Mouse (Mus musculus) c-Kit-negative CD71-positive TER-119-positive erythroid progenitor cells, embryonic 14.5 days (primary cell): Measurements from ENCODE around the gene Slc4a3.

ENCODE experiments used
- DNase-seq: peaks from one replicate; pipeline ENCODE4 v3.0.0-alpha.2; 2013; ENCODE audit warnings: low read depth, low spot score

Gene Slc4a3

GRCm38 (mm10) chr1:75595930-75596329, 49.9 kb downstream of the Slc4a3 start:
- no peak for DNase-seq

GRCm38 (mm10) chr1:75596906-75597305, 50.8 kb downstream of the Slc4a3 start:
- no peak for DNase-seq

GRCm38 (mm10) chr1:75597622-75598021, 51.6 kb downstream of the Slc4a3 start:
- peak; percentile 17 for DNase-seq

- no peak for DNase-seq
These were observed 55.7 kb downstream of the Slc4a3 start for GRCm38 (mm10) chr1:75601738-75602137.

GRCm38 (mm10) chr1:75603584-75603983, 57.5 kb downstream of the Slc4a3 start:
- no peak for DNase-seq

GRCm38 (mm10) chr1:75608225-75608624, 62.2 kb downstream of the Slc4a3 start:
- no peak for DNase-seq

GRCm38 (mm10) chr1:75608625-75609263, 62.7 kb downstream of the Slc4a3 start:
- no peak for DNase-seq

GRCm38 (mm10) chr1:75609264-75609662, 63.2 kb downstream of the Slc4a3 start:
- no peak for DNase-seq

- no peak for DNase-seq
These were observed 64.5 kb downstream of the Slc4a3 start for GRCm38 (mm10) chr1:75610553-75610952.
